Mouse (Mus musculus): ENCODE data around the gene Carns1. TPM values are rescaled to one million over a fixed set of nuclear protein-coding genes. Genes with fewer than 3 reads are reported as not detected.

Gene Carns1
- polyA plus RNA-seq (2016; fragmentation: Nextera tagmentation; extraction: Ambion mirVana): 2.5 and 3.6 TPM in 2 replicates

DNA sequence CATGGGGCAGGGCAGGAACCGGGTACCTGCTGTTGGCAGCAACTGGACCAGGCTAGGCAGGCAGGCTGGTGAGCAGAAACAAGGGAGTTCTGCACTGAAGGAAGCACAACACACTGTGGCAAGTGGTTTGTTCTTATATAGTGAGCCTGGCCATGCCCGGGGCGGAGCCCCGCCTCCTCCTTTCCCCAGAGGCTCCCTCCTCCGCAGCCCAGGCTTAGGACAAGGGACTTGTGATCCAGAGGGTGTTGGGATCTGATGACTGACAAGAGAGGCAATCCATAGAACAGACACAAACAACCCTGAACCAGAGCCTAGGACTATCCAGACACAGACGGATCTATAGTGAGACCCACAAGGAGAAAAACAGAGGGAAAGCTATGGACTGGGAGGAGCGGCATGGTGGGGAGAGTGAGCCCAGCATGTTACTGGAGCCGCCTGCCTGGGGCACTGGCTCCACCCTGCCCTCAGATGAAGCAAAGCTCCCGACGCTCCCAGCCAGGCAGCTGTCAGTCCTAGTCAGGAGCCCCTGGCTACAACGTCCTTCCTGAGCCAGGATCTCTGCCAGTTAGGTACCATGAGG, at the start of gene Carns1:
Carns1 (minus strand) TSS at position 112 of the 580 bp plus-strand sequence.
- Histone ChIP-seq H3K27ac (ENCODE audit: poor library complexity, severe bottlenecking) (no peak within 1 kb of the TSS), H3K27me3 (replicated peaks) (peaks cover 2% of the 10 kb centered on the region; the same call in 1 of the 2 replicates), H3K9me3 (replicated peaks) (no peaks in the 10 kb centered on the region), H3K4me3 (peak within 1 kb of the TSS; percentile 14), H3K4me2 (peak within 1 kb of the TSS; percentile 60), H3K9ac (peak within 1 kb of the TSS; percentile 34), H3K36me3 (no peaks in the 10 kb centered on the region), H3K4me1 (replicated peaks) (peaks cover 30% of the 10 kb centered on the region)
- peak; percentile 40; the same call in 1 of the 2 replicates for ATAC-seq (ENCODE audit: insufficient number of reproducible peaks, low FRiP score)
- WGBS: 3% methylated on average over 11 of the region's 11 CpGs

DNA sequence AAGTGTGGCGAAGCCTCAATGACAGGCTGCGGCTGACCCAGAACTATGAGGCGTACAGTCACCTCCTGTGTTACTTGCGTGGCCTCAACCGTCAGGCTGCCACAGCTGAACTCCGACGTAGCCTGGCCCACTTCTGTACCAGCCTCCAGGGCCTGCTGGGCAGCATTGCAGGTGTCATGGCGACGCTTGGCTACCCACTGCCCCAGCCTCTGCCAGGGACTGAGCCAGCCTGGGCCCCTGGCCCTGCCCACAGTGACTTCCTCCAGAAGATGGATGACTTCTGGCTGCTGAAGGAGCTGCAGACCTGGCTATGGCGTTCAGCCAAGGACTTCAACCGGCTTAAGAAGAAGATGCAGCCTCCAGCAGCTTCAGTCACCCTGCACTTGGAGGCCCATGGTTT, 46.9 kb upstream of the Carns1 start:
- H3K4me2 ChIP-seq: no peak overlapping the region
- H3K4me3 ChIP-seq: no peak overlapping the region
- no peak for ATAC-seq (ENCODE audit: insufficient number of reproducible peaks, low FRiP score)
- peaks cover 35% of the 10 kb centered on the region for H3K4me1 ChIP-seq (replicated peaks)
- peaks cover 52% of the 10 kb centered on the region for H3K27me3 ChIP-seq (replicated peaks)
- H3K9me3 ChIP-seq (replicated peaks): no peaks in the 10 kb centered on the region
- no peak overlapping the region for H3K9ac ChIP-seq
- WGBS: 81% methylated on average over 11 of the region's 11 CpGs
- H3K27ac ChIP-seq (ENCODE audit: poor library complexity, severe bottlenecking): no peak overlapping the region
- H3K36me3 ChIP-seq: no peaks in the 10 kb centered on the region

DNA sequence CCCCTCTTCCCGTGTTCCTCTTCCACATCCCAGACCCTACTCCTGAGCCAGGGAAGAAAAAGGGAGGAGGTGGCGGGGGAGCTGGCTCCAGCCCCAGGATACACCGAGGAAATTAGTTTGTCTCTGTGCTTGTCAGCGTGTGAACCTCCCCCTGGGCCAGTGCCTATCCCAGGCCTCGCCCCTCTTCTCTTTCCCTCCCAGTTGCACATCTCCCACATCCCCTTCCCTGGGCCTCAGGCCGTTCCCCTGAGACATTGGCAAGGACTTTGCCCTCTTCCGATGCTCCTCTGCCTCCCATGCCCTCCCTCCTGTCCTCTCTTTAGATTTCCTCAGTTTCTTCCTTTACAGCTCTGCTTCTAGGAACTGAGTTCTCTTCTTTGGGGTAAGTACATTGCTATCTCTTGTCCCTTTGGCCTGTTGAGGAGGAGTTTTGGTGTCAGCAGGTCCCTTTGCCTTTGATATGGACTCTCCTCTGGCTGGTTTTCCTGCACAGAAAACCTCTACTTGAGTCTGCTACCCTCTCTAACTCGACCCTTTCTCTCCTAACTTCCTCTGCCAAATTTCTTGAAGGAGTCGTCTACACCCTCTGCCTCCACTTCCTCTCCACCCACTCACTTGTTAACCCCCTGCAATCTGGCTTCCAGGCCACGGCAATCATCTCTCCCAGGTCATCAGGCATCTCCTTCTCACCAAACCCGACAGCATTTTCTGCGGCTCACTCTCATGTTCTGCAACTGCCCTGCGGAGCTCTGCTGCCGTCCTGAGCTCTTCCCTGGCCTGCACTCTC, 45.9 kb upstream of the Carns1 start:
- peaks cover 53% of the 10 kb centered on the region for H3K27me3 ChIP-seq (replicated peaks)
- no peak overlapping the region for H3K9ac ChIP-seq
- WGBS: 30% methylated on average over 14 of the region's 14 CpGs

DNA sequence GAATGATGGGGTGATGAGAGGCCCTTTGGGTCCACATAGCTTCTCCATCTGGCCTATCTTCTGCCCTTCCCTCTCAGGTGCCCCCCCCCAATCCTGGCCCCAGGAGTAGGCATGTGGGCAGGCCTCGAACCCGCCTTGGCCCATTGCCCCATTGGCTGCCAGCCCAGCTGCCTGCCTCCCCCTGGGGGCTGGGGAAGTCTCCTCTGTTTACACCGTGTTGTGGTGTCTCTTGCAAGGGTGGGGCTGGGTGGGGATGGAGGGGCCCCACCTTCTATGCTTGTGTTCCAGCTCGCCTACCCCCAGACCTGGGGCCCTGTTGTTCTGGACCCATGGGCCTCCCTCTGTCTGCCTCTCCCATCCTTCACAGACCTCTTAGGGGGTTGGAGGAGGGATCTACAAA, 45.1 kb upstream of the Carns1 start:
- Histone ChIP-seq H3K4me2 (peak overlapping the region; percentile 8; the same call in 1 of the 2 replicates), H3K4me3 (no peak overlapping the region), H3K4me1 (replicated peaks) (peaks cover 51% of the 10 kb centered on the region), H3K27ac (ENCODE audit: poor library complexity, severe bottlenecking) (no peak overlapping the region), H3K36me3 (no peaks in the 10 kb centered on the region), H3K9ac (no peak overlapping the region), H3K27me3 (replicated peaks) (peaks cover 53% of the 10 kb centered on the region), H3K9me3 (replicated peaks) (no peaks in the 10 kb centered on the region)
- no peak for ATAC-seq (ENCODE audit: insufficient number of reproducible peaks, low FRiP score)
- 45% methylated on average over 4 of the region's 4 CpGs for WGBS

More for the DNA sequence above, 45.9 kb upstream of the Carns1 start:
- Histone ChIP-seq H3K36me3 (no peaks in the 10 kb centered on the region), H3K4me1 (replicated peaks) (peaks cover 45% of the 10 kb centered on the region), H3K27ac (ENCODE audit: poor library complexity, severe bottlenecking) (no peak overlapping the region), H3K4me3 (no peak overlapping the region), H3K9me3 (replicated peaks) (no peaks in the 10 kb centered on the region), H3K4me2 (0 out of 2 replicates have a peak overlapping the region, but pooled peaks have one; percentile 1)
- no peak for ATAC-seq (ENCODE audit: insufficient number of reproducible peaks, low FRiP score)

- Histone ChIP-seq H3K4me1 (replicated peaks) (peaks cover 55% of the 10 kb centered on the region), H3K36me3 (no peaks in the 10 kb centered on the region), H3K4me3 (no peak overlapping the region), H3K9ac (no peak overlapping the region), H3K4me2 (no peak overlapping the region), H3K27ac (ENCODE audit: poor library complexity, severe bottlenecking) (no peak overlapping the region), H3K27me3 (replicated peaks) (peaks cover 53% of the 10 kb centered on the region), H3K9me3 (replicated peaks) (no peaks in the 10 kb centered on the region)
- ATAC-seq (ENCODE audit: insufficient number of reproducible peaks, low FRiP score): no peak
- whole genome bisulfite sequencing: 78% methylated on average over 6 of the region's 6 CpGs
Observed at GRCm38 (mm10) chr19:4219943-4220342, 44.7 kb upstream of the Carns1 start.

DNA sequence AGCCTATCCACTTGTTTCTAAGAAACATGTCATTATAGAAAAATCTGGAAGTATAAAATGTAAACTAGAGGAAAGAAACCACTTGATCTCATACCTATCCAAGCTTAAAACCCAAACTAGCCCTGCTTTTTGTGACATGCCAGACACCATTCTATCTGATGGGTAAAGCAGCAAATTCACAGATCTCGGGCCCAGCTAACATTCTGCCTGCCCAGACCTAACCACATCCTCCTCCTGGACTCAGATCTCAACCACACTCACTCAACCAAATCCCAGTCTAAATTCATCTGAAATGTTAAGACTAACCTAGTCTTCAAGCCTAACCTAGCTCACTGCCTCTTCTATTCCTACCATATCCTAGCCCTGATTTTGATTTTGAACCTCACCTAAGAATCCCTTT, 43.5 kb upstream of the Carns1 start:
- Histone ChIP-seq H3K4me2 (no peak overlapping the region), H3K27me3 (replicated peaks) (peaks cover 63% of the 10 kb centered on the region), H3K9me3 (replicated peaks) (no peaks in the 10 kb centered on the region), H3K4me3 (no peak overlapping the region), H3K36me3 (no peaks in the 10 kb centered on the region), H3K4me1 (replicated peaks) (peaks cover 66% of the 10 kb centered on the region), H3K27ac (ENCODE audit: poor library complexity, severe bottlenecking) (no peak overlapping the region), H3K9ac (no peak overlapping the region)
- 68% methylated on average over 1 of the region's 1 CpGs for WGBS
- no peak for ATAC-seq (ENCODE audit: insufficient number of reproducible peaks, low FRiP score)

DNA sequence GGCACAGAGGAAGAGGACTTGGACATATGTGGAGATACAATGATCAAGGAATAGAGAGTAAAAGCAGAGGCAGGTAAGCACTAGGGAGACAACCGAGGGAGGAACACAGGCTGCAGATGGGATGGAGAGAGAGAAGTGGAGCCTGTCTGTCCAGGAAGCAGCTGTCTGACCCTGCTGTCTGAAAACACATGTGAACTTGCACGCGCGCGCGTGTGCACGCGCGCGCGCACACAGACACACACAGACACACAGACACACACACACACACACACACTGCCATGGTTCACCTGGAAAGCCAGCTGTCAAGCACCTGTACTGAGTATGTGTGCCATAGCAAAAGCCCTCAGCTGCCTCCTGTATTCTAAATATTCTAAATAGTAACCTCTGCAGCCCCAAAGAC, 43.0 kb upstream of the Carns1 start:
- 86% methylated on average over 7 of the region's 11 CpGs for WGBS

GRCm38 (mm10) chr19:4217855-4218254, 42.6 kb upstream of the Carns1 start:
- Histone ChIP-seq H3K4me3 (no peak overlapping the region), H3K9me3 (replicated peaks) (no peaks in the 10 kb centered on the region), H3K36me3 (no peaks in the 10 kb centered on the region), H3K4me2 (no peak overlapping the region), H3K27me3 (replicated peaks) (peaks cover 71% of the 10 kb centered on the region), H3K27ac (ENCODE audit: poor library complexity, severe bottlenecking) (no peak overlapping the region), H3K9ac (no peak overlapping the region), H3K4me1 (replicated peaks) (peaks cover 75% of the 10 kb centered on the region)
- 43% methylated on average over 3 of the region's 3 CpGs for WGBS
- ATAC-seq (ENCODE audit: insufficient number of reproducible peaks, low FRiP score): no peak

More for the DNA sequence above, 43.0 kb upstream of the Carns1 start:
- Histone ChIP-seq H3K9ac (no peak overlapping the region), H3K4me2 (no peak overlapping the region), H3K4me3 (no peak overlapping the region), H3K27ac (ENCODE audit: poor library complexity, severe bottlenecking) (no peak overlapping the region), H3K4me1 (replicated peaks) (peaks cover 71% of the 10 kb centered on the region), H3K36me3 (no peaks in the 10 kb centered on the region), H3K9me3 (replicated peaks) (no peaks in the 10 kb centered on the region), H3K27me3 (replicated peaks) (peaks cover 67% of the 10 kb centered on the region)
- no peak for ATAC-seq (ENCODE audit: insufficient number of reproducible peaks, low FRiP score)

- 20% methylated on average over 5 of the region's 5 CpGs for WGBS
- H3K4me3 ChIP-seq: no peak overlapping the region
- H3K27me3 ChIP-seq (replicated peaks): peaks cover 71% of the 10 kb centered on the region
- no peak for ATAC-seq (ENCODE audit: insufficient number of reproducible peaks, low FRiP score)
- no peaks in the 10 kb centered on the region for H3K9me3 ChIP-seq (replicated peaks)
- peaks cover 74% of the 10 kb centered on the region for H3K4me1 ChIP-seq (replicated peaks)
- H3K9ac ChIP-seq: 0 out of 2 replicates have a peak overlapping the region, but pooled peaks have one; percentile 9
- no peak overlapping the region for H3K4me2 ChIP-seq
- H3K36me3 ChIP-seq: no peaks in the 10 kb centered on the region
- no peak overlapping the region for H3K27ac ChIP-seq (ENCODE audit: poor library complexity, severe bottlenecking)
Observed at GRCm38 (mm10) chr19:4217140-4217539, 41.9 kb upstream of the Carns1 start.

DNA sequence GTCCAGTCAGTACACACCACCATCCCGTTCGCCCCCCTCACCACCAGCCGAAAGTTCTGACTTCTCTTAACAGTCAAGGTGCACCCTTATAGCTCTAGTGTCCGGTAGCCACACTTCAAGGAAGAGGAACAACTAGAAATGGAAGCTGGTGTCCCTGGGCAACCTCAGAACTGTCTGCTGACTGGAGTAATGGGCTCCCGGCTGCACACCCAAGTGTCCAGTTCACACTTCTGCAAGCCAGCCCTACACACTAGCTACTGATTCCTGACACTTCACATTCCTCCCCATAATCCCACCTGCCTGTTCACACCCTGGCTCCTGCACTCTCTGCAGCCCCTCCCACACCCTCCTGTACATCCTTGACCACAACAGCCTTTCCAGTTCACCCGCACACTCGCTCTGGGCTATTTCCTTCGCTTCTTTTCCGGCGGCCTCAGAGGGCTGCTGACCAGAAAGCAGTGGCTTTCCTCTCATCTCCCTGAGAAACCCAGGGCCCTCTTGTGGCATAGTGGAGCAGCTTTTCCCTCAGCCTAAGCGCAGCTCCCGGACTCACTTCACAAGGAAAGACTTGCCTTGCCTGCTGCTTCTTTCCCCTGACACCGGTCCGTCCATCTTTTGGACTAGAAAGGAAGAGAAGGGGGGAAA, 40.9 kb upstream of the Carns1 start:
- H3K9me3 ChIP-seq (replicated peaks): no peaks in the 10 kb centered on the region
- WGBS: 14% methylated on average over 14 of the region's 14 CpGs
- H3K4me3 ChIP-seq: peak overlapping the region; percentile 1; the same call in 1 of the 2 replicates
- 0 out of 2 replicates have a peak overlapping the region, but pooled peaks have one; percentile 23 for H3K9ac ChIP-seq
- peaks cover 64% of the 10 kb centered on the region for H3K4me1 ChIP-seq (replicated peaks)
- peak overlapping the region; percentile 44 for H3K4me2 ChIP-seq
- H3K27me3 ChIP-seq (replicated peaks): peaks cover 72% of the 10 kb centered on the region
- ATAC-seq (ENCODE audit: insufficient number of reproducible peaks, low FRiP score): no peak
- H3K27ac ChIP-seq (ENCODE audit: poor library complexity, severe bottlenecking): no peak overlapping the region
- no peaks in the 10 kb centered on the region for H3K36me3 ChIP-seq

DNA sequence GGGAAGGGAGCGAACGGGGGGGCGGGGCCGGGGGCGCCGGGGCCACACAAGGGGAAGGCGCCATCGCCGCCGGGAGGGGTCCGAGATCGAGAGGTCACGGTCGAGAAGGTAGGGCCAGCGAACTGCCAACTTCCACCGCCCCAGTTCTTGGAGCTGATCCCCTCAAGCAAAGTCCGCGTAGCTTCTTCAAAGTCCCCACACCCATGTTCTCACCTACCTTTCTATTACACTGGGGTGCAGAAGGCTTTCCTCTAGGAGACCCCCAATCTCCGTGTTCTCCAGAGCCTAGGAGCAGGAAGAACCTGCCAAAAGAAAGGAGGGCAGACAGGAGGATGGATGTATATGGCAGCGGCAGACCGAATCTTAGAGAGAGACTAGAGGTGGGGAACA, 40.2 kb upstream of the Carns1 start:
- Histone ChIP-seq H3K4me1 (replicated peaks) (peaks cover 57% of the 10 kb centered on the region), H3K4me3 (peak overlapping the region; percentile 67), H3K27ac (ENCODE audit: poor library complexity, severe bottlenecking) (no peak overlapping the region), H3K9me3 (replicated peaks) (no peaks in the 10 kb centered on the region), H3K9ac (peak overlapping the region; percentile 81), H3K27me3 (replicated peaks) (peaks cover 70% of the 10 kb centered on the region), H3K36me3 (no peaks in the 10 kb centered on the region), H3K4me2 (peak overlapping the region; percentile 91)
- no peak for ATAC-seq (ENCODE audit: insufficient number of reproducible peaks, low FRiP score)
- WGBS: 3% methylated on average over 18 of the region's 21 CpGs
